Mouse (Mus musculus): Measurements from ENCODE around the gene Nkrf.

GRCm38 (mm10) chrX:36884719-36885118 lies 18.0 kb downstream of the Nkrf start:
- TF ChIP-seq POLR2A (IDR thresholded peaks at IDR 0.05; ENCODE audit: borderline replicate concordance, extremely low read depth, low read depth, low read length) (no peak), CTCF (IDR thresholded peaks at IDR 0.05; ENCODE audit: insufficient read depth, low read length) (0 out of 2 replicates have a peak, but pooled peaks have one; percentile 3)

Measured in lung, adult 2 months (tissue).